Mouse (Mus musculus) urinary bladder, postnatal 36 days (tissue): ENCODE data around the gene Etl4.
A peak's percentile ranks its signal among the peaks of the same experiment; 100 is the strongest.

Experiments
- DNase-seq, 2 experiments: peaks; one replicate each; pipeline ENCODE4 v3.0.0; 2022; ENCODE audit warnings: low spot score in 2 of 2, mixed read lengths in 1 of 2

Etl4 gene

DNA sequence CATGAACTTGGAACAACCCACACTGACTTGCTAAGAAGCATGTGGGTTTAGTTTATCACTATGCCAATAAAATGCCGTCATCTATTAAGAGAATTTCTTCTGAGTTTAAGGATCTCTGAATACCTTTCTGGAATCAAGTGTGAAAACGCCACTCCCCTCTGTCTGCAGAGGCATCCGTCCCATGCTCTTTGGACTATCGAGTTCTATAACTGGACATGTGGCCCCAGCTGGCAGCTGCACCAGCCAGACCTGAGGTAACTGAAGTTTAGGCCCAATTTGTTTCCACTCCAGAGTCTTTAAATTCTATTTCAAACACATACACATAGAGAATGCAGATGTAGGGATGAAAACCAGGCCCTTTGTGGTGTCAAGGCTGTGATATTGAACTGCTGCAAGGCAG, 795.5 kb downstream of the Etl4 start:
- no peak for DNase-seq

DNA sequence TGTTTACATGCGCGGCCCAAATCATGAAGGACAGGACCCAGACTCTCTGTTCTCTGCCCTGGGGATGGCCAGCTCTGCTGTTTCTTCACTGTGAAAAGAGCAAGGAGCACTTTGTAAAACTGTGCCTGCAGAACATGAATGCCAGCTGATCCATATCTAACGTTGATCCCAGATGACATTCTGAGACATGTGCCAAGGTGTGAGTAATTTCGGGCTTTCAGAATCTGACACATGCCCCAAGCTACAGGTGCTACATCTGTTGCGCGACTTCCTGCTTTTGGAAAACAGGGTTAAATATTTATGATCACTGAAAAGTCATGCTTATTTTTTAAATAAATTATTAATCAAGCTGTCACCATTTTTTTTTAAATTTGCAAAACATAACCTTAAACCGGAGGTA, 801.0 kb downstream of the Etl4 start:
- no peak for DNase-seq

DNA sequence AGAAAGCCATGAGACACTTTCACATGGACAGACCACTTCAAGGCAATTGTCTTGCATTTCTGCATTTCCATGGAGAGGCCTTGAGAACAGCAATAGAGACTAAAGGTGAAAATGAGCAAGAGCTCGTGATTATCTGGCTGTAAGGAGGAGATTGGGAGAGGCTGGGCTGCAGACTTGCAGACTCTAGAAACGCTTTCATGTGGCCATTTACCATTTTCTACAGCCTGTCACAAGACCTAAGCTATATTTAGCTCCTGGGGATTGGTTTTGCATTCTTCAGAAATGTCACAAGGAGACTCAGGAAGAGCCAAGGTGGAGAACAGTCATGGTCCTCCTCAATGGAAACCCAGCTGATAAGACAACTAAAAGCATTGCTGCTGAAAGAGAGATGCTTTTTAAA, 801.4 kb downstream of the Etl4 start:
- DNase-seq = no peak

DNA sequence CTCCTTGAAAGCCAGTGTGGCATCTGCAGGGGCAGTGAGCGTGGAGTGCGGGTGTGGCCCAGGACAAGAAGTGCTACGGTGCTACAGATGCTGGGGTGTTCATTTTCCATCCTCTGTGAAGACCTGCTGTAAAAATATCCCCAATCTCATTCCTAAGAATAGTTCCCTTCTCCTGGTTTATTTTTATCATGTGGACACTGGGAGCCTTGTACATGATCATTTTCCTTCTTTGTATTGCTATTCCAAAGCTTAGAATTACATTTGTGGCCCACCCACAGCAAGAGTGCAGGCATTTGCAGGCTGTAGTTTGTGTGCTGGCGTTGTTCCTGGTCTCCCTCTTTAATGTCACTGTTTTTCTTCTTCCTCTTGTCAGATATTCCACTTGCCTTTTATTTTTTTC, 809.5 kb downstream of the Etl4 start:
- no peak for DNase-seq

DNA sequence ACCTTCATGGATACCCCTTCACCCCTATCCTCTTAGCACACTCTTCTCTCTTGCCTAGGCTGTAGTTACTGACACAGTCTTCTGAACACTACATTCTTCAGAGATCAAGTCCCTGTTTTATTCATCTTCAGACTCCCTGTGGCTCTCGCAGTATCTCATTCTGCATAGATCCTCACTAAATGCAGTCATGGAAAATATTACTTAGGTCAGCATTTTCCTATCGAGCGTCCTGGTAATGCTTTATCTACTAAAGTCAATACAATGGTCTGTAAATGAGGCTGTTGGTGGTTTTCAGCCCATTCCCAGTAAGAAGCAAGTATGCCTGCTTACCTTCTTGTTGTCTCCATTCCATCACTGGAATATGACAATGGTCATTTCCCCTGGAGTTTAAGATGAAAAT, 811.5 kb downstream of the Etl4 start:
- DNase-seq = no peak

DNA sequence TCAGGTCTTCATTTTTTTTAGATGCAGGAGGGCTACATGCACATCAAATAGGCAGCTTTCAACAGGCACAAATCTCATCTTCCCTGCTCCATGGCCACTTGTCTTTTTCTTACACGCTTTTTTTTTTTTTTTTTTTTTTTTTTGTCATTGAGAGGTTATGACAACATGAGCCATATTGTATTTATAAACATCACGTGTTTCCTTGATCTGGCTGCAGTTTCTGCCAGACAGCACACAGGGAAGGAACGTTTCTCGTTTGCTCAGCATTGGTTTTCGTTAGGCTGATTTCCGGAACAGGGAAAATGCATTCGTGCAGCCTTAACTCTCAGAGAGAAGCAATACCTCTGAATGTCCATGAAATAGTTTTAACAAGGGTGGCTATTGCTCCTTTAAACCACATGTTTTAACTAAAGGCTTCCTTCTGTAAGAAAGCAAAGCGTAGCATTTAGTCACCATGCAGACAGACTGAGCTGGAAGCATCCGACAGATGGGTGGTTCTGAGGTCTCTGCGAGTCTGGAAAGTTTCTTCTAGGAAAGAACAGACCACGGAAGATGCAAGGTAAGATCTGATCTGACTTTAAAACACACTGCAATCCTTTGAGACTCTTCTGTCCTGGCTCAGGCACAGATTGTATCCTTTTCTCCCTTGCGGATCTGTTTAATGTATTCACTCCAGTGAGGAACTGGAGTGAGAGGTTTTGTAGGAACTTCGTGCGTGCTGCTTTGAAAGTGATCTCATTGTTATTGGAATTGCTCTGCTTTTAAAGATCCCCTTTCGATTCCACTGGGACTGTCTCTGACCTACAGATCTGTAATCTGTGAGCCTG, 812.8 kb downstream of the Etl4 start:
- no peak for DNase-seq

DNA sequence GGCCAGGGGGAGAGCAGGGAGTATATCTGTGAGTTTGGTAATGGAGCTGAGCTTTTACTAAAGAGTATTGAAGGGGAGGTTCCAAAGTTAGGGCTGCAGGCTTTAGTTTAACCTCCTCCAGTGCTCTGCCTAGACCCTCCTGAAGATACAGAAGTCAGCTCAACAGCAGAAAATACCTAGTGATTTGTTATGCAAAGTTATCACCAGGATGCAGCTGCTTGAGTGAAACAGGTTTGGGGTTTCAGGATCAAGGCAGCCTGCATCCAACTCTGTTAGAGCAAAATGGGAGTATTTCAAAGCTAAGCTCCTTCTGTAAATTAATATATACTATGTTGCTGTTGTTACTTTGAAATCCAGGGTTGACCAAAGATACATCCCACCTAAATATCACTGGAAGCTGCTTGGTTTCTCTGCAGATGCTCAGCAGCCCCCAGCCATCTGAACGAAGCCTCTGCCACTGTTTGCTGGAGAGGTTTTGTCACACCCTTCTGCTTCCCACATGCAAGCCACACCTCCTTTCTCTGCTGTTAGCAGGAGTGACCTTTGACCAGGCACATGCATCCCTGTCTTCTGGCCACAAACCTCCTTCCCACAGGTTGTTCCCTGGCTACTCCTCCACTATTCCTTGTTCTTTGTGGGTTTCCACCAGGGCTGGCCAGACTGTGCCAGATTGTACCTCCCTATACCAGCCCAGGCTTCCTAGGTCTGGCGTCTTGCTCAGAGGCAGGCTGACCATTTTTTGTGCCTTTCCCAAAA, 814.6 kb downstream of the Etl4 start:
- no peak for DNase-seq

DNA sequence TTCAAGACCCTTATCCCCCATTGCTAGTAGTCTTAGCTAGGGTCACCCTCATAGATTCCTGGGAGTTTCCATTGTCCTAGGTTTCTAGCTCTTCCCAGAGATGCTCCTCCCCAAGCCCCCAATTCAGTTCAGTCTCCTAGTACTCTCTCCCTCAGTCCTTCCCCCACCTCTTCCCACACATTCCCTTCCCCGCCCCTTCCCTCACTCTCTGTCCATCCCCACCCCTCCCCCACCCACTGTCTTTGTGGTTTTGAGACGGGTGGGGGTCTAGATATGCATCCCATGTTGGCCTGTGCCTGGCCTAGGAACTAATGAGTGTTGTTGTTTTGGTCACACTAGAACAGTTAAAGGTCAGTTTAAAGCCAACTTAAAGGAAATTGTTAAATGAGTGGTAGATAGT, 817.4 kb downstream of the Etl4 start:
- DNase-seq = no peak

DNA sequence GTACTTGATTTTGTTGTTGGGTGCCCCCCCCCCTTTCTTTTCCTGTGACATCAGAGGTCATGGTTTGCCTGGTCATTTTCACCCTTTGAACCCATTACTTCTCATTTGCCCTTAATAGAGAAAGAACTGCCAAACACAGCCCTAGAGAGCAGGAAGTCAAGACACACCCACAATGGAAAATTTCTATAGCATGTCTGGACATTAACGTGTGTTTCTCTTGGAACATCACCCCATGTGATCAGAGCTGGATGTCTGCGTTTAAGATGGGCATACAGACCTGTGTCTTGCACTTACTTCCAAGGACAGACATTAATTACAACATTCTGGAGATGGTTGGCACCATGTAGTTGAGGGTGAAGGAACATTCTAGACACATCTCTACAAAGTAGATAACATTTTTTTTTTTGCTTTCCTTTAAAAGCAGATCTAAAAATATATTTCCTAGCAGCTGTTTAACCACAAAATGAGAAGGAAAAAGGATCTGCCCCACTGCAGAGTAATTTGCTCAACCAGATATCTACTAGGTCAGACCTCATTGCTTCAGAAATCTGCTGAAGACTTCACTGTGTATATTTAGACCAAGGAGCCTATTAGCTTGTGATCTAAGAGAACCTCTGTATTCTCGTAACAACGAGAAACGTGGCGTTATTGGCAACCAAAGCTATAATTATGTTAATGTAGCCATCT, 818.3 kb downstream of the Etl4 start:
- no peak for DNase-seq

DNA sequence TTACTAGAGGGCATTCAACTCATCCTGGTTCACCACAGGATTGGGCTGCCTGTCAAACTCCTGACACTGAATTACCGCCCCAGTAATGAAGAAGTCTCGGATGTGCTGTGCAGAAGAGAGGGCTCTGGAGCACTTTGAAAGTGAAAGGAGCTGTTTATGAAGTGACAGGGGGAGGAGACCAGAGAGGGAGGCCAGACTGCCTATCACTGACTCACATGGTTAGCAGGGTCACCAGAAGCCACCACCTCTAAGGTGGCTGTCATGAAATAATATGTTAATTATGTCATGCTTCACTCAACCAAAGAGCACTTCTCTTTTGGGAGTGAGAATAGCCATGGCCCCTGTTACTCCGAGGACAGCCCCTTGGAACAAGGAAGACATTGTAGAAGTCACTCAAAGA, 825.9 kb downstream of the Etl4 start:
- no peak for DNase-seq

DNA sequence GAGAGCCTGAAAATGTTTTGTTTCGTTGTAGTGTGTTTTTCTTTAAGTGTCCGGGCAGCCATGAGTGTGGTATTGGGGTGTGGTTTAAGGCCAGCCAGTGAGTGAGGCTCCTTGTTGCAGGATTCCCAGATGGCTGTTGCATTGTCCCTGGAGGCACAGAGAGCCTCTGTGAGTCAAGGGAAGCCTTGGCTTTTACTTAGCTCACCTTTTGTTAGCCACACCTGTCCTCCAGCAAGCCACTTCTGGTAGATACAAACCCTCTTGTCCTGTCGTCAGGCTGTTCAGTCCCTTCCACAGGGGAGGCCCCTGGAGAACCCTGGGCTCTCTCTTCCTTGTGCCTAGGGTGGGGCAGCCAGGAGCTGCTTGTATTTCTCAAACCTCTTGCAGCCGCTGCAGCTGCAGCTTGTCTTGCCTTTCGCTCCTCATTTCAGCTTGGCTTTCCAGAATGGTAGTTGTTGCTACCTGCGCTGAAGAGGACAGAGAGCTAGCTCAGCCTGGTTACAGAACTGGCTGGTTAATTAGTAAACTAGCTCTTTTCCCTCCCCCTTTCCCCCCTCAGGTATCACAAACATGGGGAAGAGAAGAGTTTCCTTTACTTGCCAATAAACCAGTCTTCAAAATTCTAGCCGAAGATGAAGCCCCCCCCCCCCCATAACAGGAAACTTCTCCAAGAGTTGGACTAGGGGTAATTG, 826.9 kb downstream of the Etl4 start:
- DNase-seq = no peak

DNA sequence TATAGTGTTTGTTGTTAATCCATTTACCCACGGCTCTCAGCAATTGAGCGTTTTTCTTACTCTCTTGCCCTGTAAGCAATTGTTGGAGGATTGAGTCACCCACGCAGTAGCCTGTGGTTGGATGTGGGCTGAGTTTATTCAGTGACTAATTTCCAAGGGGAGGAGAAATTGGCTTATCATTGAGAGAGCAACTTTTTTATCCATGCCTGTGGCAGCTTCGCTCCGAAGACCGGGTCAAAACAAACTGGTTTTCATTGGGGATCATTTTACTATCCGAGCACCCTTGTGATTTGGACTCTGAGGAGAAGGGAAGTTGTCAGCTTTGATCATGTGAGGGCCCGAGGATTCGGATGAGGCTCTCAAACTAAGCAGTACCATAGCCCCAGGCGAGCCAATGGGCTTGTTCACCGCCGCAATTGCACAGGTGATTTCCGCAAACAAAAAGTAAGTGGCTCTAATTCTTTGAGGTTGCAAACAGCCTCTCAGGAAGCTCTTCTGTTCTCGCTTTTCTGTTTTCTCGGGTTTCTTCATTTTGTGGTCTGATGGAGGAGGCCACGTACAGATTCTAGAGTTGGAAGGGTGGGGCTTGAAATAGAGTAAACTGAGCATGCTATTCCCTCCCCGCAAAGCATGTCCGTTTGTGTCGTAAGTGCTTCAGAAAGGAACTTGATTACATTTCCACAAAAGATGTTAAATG, 827.7 kb downstream of the Etl4 start:
- DNase-seq = peak; percentile 38 to 44

DNA sequence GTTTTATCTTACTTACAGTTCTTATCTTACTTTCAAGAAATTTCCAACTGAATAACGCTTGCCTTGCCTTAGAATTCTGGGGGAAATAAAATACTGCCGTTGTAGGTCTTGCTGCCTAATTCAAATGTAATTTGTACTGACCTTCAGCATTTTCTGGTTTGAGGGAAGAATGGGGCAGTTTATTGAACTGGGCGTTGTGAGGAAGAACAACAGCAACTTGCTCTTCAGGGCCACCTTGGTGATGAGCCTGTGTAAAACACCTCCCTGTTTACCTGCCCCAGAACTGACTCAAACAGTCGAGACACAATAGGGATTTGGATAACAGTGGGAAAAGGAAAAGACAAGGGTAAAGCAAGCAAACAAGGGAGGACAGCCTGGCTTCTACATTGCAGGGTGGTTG, 828.3 kb downstream of the Etl4 start:
- DNase-seq = no peak

DNA sequence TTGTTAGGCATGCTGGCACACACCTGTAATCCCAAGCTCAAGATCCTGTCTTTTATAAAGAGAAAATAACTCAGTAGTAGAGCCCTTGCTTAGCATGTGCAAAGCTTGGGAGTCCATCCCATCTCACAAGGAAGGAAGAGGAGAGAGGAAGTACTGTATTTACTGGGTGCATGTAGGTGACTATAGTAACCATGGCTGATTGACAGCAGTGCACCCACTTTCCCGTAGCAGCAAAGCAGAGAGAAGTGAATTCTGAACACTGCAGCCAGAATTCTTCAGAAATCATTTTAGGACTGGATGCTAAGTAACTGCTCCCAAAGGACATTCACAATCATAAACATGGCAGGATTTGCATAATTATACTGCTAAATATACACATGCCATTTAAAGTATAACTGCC, 838.1 kb downstream of the Etl4 start:
- DNase-seq = no peak

DNA sequence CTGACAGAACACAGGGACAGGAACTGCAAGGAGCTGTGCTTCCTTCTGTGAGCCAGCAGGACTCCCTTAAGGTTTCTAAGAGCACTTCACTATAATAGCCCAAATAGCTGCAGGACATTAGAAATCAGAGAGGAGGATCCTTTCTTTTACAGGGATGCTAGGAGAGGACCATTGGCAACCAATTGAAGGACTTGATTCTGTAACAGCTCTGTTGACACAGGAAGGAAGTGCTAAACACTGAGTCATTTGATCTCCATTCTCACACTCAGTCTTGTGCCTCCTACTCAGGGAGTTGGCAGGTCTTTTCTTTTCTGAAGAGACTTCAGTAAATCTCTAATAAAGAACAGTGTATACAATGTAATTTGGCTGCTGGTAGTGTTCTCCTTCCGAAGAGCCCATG, 838.9 kb downstream of the Etl4 start:
- DNase-seq = no peak

DNA sequence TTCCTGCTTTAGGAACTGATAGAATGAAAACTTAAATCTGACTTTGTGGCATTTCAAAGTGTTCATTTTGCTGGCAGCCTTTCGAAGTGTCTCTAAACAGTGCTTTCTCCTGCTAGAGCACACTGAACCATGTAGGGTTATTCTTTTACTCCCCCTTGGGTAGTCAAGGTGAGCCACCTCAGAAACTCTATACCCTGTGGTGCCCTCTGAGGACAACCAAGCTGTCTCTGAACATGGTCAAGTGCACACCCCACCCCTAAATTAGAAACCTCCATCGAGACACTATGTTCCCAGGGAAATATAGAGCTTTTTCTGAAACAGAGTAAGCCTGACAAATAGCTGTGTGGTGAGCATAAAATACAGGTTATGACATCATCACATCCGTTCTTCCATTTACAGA, 840.1 kb downstream of the Etl4 start:
- DNase-seq = no peak

DNA sequence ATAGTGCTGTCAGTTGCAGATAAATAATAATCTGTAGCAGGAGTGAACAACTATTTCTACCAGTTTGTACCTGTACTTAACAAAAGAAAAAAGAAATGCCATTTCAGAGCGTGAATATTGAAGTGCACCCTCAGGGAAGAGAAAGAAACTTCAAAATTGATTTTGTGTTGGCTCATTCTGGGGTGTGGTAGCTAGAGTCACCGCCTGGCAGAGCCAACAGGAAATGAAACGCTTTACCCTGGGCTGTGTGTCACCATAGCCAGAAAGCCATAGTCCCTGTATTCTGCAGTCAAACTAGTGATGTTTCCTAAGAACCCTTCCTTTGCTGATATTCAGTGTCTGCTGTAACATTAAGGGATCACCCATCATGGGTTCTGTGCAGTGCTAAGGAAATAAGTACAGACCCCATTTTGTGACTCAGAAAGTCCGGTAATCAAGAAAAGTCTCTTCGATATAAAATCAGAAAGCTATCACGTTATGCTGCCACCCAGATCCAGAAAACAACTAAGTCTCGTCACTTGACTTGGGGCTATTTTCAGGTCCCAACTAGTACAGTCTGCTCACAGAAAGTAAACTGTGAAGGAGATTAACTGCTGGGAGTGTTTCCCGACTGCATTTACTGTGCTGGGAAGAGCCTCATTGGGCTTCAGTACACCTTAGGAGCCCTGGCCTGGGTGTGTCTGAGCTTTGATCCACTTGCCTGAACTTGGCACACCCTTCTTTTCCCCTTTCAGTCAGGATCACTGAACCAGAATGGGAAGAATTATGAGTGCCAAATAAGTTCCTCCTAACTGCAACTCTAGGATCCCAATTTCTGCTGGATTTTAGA, 843.9 kb downstream of the Etl4 start:
- DNase-seq = peak; percentile 15 to 27

DNA sequence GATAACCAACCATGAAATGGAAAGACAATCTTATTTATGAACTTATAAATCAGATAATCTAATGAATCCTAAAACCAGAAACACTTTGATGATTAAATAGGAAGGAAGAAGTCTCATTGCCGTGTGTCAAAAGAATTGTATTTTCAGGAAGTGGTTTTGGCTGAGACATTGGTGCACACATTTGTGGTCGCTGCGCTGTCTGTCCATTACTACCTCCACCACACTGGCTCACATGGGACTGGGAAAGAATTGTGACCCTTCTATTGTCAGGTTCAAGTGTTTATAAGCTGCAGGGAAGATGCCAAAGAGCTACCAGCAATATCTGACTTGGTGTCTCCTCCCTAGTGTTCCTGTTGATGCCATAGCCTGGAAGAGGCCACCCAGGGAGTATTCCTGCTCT, 847.4 kb downstream of the Etl4 start:
- DNase-seq = no peak

DNA sequence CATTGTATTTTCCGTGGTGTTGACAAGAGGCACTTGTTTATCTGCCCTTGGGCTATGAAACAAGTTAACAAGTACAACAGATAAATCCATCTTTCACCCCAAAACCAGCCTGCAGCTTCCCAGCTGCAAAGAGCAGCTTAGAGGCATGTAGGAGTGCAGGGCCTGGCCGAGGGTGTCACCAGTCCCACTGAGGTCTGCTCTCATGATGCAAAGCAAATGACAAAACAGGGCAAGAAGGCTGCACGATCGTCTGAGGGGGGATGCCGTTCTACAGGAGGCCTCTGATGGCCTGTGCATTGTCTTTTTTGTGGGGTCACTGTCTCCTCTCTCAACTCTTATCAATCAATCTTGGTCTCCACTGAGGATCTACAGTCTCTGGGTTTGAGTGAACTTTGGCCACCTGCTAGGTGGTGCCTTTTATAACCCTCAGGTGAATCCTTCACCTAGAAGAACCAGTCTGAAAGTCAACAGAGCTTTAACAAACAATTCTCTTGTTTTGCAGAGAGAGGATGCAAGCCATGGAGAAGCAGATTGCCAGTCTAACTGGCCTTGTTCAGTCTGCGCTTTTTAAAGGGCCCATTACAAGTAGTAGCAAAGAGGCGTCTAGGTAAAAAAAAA, 849.6 kb downstream of the Etl4 start:
- DNase-seq = peak in 1 of 2 experiments; percentile 16

DNA sequence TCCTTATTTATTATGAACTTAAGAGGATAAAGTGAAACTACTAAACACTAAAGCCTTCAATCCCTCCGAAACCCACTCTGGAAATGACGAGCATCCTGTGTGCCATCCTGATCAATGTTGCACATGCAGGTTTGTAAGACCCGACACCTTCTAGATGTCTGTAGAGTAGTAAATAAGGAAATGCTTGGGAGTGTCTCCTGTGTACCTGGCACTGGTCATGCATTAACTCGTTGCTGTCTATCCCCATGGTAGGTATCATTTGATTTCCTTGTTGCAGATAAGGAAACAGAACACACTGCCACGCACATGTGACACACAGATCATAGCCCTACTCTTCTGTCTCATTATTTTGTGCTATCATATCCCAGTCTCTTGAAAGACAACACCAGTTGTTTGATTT, 851.7 kb downstream of the Etl4 start:
- DNase-seq = no peak
